Mouse (Mus musculus): ENCODE data around the gene 2610507B11Rik.

GRCm38 (mm10) chr11:78279586-78279985, 18.0 kb downstream of the 2610507B11Rik start:
- TF ChIP-seq E2F4 (IDR thresholded peaks at IDR 0.05; ENCODE audit: borderline replicate concordance, low read depth, low read length) (no peak), CTCF (IDR thresholded peaks at IDR 0.05 in 2 of 3, conservative IDR thresholded peaks at IDR 0.05 in 1 of 3; ENCODE audit: control insufficient read depth in 1 of 3, insufficient read depth in 1 of 3, low read depth in 2 of 3, low read length in 3 of 3, poor library complexity in 1 of 3, severe bottlenecking in 1 of 3) (no peak), EP300 (IDR thresholded peaks at IDR 0.05; ENCODE audit: low read depth in 1 of 2, low read length in 2 of 2) (no peak)

Data from MEL (cell line).